Mouse (Mus musculus) central nervous system, embryonic 18 days (tissue): ENCODE data around the gene Def8. TPM values are rescaled to one million over a fixed set of nuclear protein-coding genes. Genes with fewer than 3 reads are reported as not detected.

Experiments
- polyA plus RNA-seq: library from polyadenylated mRNA; depleted of rRNA; stranded (reverse); fragments of >200 nt; gene quantifications from 2 replicates; pipeline ENCODE4 v1.2.3, GENCODE M21; 2012; rRNA removed

The Def8 gene
- 50.0 and 50.3 TPM in 2 replicates for polyA plus RNA-seq

DNA sequence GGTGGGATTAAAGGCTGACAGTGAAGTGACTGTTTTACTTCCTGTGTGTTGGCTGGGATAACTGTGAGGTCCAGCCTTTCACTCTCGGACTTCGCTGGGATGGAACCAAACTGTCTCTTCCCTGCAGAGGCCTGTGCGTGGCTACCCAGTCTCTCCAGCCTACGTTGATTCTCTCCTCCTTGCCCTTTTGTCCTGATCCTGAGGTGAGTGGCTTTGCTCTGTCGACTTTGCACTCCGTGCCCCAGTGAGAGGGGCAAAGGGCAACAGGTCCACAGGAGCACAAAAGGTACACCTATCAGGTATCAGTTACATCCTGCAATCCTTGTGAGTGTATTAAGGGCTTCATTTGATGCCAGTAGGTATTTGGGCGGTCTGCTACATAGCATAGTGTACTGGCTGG lies at the start of gene Def8:
Gene Def8 (plus strand): TSS at position 87 of the 400 bp plus-strand sequence.

DNA sequence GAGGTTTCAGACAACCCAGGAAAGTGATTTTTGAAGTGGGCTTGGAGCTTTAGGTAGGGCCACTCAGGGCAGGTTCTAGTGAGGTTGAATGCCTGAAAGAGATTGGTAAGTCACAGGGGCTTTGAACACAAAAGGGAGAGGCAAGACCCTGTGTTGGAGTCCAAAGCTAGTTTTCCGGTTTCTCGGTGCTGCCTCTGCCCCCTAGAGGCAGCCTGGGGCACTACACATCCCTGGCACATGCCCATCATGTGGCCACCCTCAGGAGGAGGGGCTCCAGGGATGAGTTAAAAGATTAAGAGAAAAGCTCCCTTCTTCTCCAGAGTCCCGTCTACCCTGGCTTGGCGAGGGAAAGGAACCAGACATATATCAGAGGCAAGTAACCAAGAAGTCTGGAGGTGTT lies 16.5 kb upstream of the Def8 start, which contains the start of gene Mc1r:
Gene Mc1r (plus strand): TSS at position 322 of the 400 bp plus-strand sequence.

GRCm38 (mm10) chr8:123411246-123411645 lies 12.1 kb upstream of the Def8 start, which contains the start of gene Tubb3:
Gene Tubb3 (plus strand): TSS chr8:123411424.

GRCm38 (mm10) chr8:123477737-123478258 lies 54.5 kb downstream of the Def8 start, which contains the start of gene Afg3l1:
Gene Afg3l1 (plus strand): TSS chr8:123477903.

Other genes starting within 250 kb of the Def8 start
- 0.08 and 0.66 TPM in 2 replicates for gene Dpep1, start 237.3 kb upstream of the Def8 start, polyA plus RNA-seq
- gene Chmp1a, start 210.8 kb upstream of the Def8 start, polyA plus RNA-seq = 157 and 160 TPM in 2 replicates
- 8.2 and 8.8 TPM in 2 replicates for gene Spata33, start 210.7 kb upstream of the Def8 start, polyA plus RNA-seq
- 128 TPM in 2 replicates for gene Cdk10, start 198.7 kb upstream of the Def8 start, polyA plus RNA-seq
- gene Spata2l, start 187.3 kb upstream of the Def8 start, polyA plus RNA-seq = 8.7 and 8.9 TPM in 2 replicates
- 31.7 and 34.6 TPM in 2 replicates for gene Zfp276, start 169.3 kb upstream of the Def8 start, polyA plus RNA-seq
- 119 and 125 TPM in 2 replicates for gene Vps9d1, start 169.2 kb upstream of the Def8 start, polyA plus RNA-seq
- 10.7 and 10.9 TPM in 2 replicates for gene Fanca, start 105.0 kb upstream of the Def8 start, polyA plus RNA-seq
- gene Spire2, start 90.8 kb upstream of the Def8 start, polyA plus RNA-seq = 40.7 and 41.0 TPM in 2 replicates
- 365 and 387 TPM in 2 replicates for gene Tcf25, start 49.8 kb upstream of the Def8 start, polyA plus RNA-seq
- 0.03 and 0.08 TPM in 2 replicates for gene Mc1r, start 16.4 kb upstream of the Def8 start, polyA plus RNA-seq
- gene Tubb3, start 12.1 kb upstream of the Def8 start, polyA plus RNA-seq = 3,129 and 3,402 TPM in 2 replicates
- 30.2 and 30.7 TPM in 2 replicates for gene Afg3l1, start 54.4 kb downstream of the Def8 start, polyA plus RNA-seq
- gene Dbndd1, start 91.9 kb downstream of the Def8 start, polyA plus RNA-seq = 76.5 and 81.7 TPM in 2 replicates
- gene Gas8, start 95.3 kb downstream of the Def8 start, polyA plus RNA-seq = 50.2 and 53.7 TPM in 2 replicates
- gene Rhou, start 230.4 kb downstream of the Def8 start, polyA plus RNA-seq = 29.2 and 31.8 TPM in 2 replicates